Mouse (Mus musculus) hindbrain, embryonic 11.5 days (tissue): ENCODE results near the gene Pou3f1. TPM values are rescaled to one million over a fixed set of nuclear protein-coding genes. Genes with fewer than 3 reads are reported as not detected.

Source experiments
- ATAC-seq: fragments of 200-750 bp; cut with Nextera tagmentation; 2 replicates; pipeline ENCODE4 v1.8.0; 2017; ENCODE audit warnings: mild to moderate bottlenecking, moderate TSS enrichment, moderate library complexity; ENCODE audit not compliant: low FRiP score
- DNase-seq: peaks from one replicate; pipeline ENCODE4 v3.0.0-alpha.2; 2015; ENCODE audit warnings: low spot score
- H3K27ac ChIP-seq: fragments of 300-500 bp; sonication (generic); 2 replicates; pipeline ENCODE4 v1.5.1; 2014; ENCODE audit warnings: mild to moderate bottlenecking, low read depth, low read length
- H3K27me3 ChIP-seq: fragments of 300-500 bp; sonication (generic); 2 replicates; pipeline ENCODE4 v1.6.1; 2014; ENCODE audit warnings: mild to moderate bottlenecking, low read length, moderate library complexity, mixed read lengths; ENCODE audit not compliant: control insufficient read depth, insufficient read depth
- H3K36me3 ChIP-seq: fragments of 300-500 bp; sonication (generic); 2 replicates; pipeline ENCODE4 v1.6.1; 2014; ENCODE audit warnings: mild to moderate bottlenecking, low read length, moderate library complexity, mixed read lengths; ENCODE audit not compliant: control insufficient read depth, insufficient read depth
- H3K4me1 ChIP-seq: fragments of 300-500 bp; sonication (generic); replicated peaks from 2 replicates; pipeline ENCODE4 v1.6.1; 2014; ENCODE audit warnings: low read length, mixed read lengths; ENCODE audit not compliant: control insufficient read depth, insufficient read depth
- H3K4me2 ChIP-seq: fragments of 300-500 bp; sonication (generic); replicated peaks from 2 replicates; pipeline ENCODE4 v1.6.1; 2014; ENCODE audit warnings: mild to moderate bottlenecking, low read depth, low read length
- H3K4me3 ChIP-seq: fragments of 300-500 bp; sonication (generic); 2 replicates; pipeline ENCODE4 v1.5.1; 2014; ENCODE audit warnings: low read depth, low read length
- H3K9ac ChIP-seq: fragments of 300-500 bp; sonication (generic); 2 replicates; pipeline ENCODE4 v1.6.1; 2014; ENCODE audit warnings: low read depth, low read length
- H3K9me3 ChIP-seq: fragments of 300-500 bp; sonication (generic); 2 replicates; pipeline ENCODE4 v1.6.1; 2016; ENCODE audit warnings: low read length; ENCODE audit not compliant: control insufficient read depth
- WGBS: fragments of 180-500 bp; shearing (Covaris S2); extraction: QIAGEN DNeasy Blood & Tissue Kit; methylation state at CpG from one replicate; pipeline ENCODE4 v1.1.7; 2014; 5-methylcytosine and 5-hydroxymethylcytosine counted together
- polyA plus RNA-seq: library from polyadenylated mRNA; unstranded; fragments of >200 nt; fragmentation: Nextera tagmentation; extraction: Ambion mirVana; gene quantifications from 2 replicates; pipeline ENCODE4 v1.2.1, GENCODE M21; 2014

Gene Pou3f1
- polyA plus RNA-seq, 1 experiment from 2014 or later: 17.4 TPM

DNA sequence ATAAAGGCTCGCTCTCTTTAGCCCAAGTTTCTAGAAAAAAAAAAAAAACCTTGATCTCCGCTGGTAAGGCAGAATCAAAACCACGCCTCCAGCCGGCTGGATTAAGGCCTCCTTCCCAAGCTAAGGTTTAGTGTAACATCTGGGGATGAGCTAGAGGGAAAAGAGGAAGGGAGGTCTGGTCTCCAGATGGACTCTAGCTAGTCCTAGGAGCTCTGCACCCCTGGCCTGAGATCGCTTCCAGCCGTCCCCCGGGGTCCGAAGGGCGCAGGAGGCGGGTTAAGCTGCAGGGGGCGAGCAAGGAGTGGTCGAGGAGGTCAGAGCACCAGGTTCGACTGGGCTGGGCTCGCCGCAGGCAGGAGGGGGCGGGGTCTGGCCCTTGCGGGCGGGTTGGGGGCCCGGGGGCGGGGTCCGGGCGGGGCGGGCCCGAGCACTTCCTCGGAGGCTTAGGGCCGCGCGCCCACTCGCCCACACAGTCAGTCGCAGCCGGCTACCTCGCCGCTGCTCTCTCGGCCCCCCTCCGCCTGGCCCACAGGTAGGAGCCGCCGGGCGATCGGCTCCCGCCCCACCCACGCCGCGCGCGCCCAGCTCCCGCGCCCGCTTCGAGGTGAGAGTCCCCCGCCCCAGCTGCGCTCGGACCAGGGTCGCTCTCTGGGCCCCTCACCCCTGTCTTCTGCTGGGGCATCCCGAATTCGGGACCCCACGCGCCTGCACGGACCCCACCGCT, 43.8 kb downstream of the Pou3f1 start, which contains the start of gene Fhl3:
TSS of gene Fhl3 (plus strand) at position 454 of the 724 bp plus-strand sequence.
- 2% methylated on average over 38 of the region's 59 CpGs for WGBS
- 0 out of 2 replicates have a peak, but pooled peaks cover 4% of the 10 kb centered on the region for H3K4me1 ChIP-seq
- ATAC-seq (peak; percentile 66), DNase-seq (peak; percentile 69)
- peak within 1 kb of the TSS; percentile 97 for H3K4me2 ChIP-seq
- peaks cover 10% of the 10 kb centered on the region for H3K27me3 ChIP-seq
- peak within 1 kb of the TSS; percentile 62 for H3K4me3 ChIP-seq
- peak within 1 kb of the TSS; percentile 47 for H3K27ac ChIP-seq
- no peaks in the 10 kb centered on the region for H3K36me3 ChIP-seq
- H3K9ac ChIP-seq: peak within 1 kb of the TSS; percentile 65
- no peaks in the 10 kb centered on the region for H3K9me3 ChIP-seq

DNA sequence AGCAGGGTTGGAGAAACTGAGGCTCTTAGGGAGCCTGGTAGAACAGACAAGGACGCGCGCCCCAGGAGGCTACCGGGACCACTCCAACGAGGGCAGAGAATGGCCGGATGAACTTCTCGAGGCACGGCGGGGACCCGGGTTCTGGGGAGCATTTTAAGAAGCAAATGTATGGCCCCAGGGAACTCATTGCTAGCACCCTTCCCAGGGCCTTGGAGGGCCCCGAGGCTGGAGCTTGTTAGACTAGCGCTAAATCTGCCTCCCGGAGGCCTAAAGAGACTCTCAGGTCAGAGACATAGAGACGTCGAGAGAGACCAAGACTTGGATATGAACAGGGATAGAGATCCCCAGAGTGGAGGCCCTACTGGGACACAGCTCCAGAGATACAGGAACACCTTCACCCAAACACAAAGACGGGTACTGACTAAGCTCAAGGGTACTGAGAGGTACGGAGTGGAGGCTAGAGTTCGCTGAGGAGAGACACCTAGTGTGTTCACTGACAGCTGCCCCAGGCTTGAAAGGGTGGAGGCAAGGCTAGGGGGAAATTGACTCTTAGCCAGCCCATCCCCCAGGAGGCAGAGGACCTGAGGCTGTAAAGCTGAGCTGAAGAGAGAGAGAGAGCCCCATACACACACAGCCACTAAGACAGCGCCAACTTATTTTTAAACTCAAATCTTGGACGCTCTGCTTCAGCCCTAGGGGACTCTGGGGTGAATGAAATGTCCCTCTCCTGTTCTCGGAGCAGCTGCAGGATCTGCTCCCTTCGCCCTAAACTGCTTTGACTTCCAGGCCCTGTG, 44.6 kb downstream of the Pou3f1 start:
- 0 out of 2 replicates have a peak, but pooled peaks cover 4% of the 10 kb centered on the region for H3K4me1 ChIP-seq
- ATAC-seq: no peak
- 0 out of 2 replicates have a peak overlapping the region, but pooled peaks have one; percentile 47 for H3K27ac ChIP-seq
- peak overlapping the region; percentile 62 for H3K4me3 ChIP-seq
- H3K9me3 ChIP-seq: no peaks in the 10 kb centered on the region
- peak; percentile 56 for DNase-seq
- H3K27me3 ChIP-seq: peaks cover 10% of the 10 kb centered on the region
- peak overlapping the region; percentile 97 for H3K4me2 ChIP-seq
- no peaks in the 10 kb centered on the region for H3K36me3 ChIP-seq
- peak overlapping the region; percentile 65 for H3K9ac ChIP-seq
- WGBS: 4% methylated on average over 22 of the region's 22 CpGs

DNA sequence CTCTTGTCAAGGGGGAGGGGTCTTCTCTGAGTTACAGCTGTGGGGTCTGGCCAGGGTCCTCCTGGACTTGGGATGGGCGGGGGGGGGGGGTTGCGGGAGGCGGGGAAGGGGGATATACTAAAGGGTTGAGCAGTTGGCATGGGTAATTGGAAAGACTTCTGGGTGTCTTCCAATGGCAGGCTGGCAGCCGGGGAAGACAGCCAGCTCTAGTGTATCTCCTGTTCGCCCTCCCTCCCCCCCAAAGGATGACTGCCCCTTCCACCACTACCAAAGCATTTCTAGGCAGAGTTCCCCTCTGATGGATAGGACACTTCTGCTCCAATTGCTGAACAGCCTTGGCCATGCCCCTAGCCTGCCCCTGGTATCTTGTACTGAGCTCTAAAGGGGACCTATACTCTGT, 45.3 kb downstream of the Pou3f1 start:
- H3K27ac ChIP-seq: no peak overlapping the region

GRCm38 (mm10) chr4:124703406-124703805, 46.8 kb downstream of the Pou3f1 start:
- WGBS: 33% methylated on average over 2 of the region's 2 CpGs
- 0 out of 2 replicates have a peak, but pooled peaks cover 4% of the 10 kb centered on the region for H3K4me1 ChIP-seq
- ATAC-seq: no peak
- H3K4me2 ChIP-seq: no peak overlapping the region
- H3K9me3 ChIP-seq: no peaks in the 10 kb centered on the region
- peak overlapping the region; percentile 72; the same call in 1 of the 2 replicates for H3K27ac ChIP-seq
- DNase-seq: no peak
- H3K36me3 ChIP-seq: no peaks in the 10 kb centered on the region
- no peak overlapping the region for H3K9ac ChIP-seq
- H3K27me3 ChIP-seq: peaks cover 8% of the 10 kb centered on the region
- no peak overlapping the region for H3K4me3 ChIP-seq

More for the DNA sequence above, 45.3 kb downstream of the Pou3f1 start:
- H3K36me3 ChIP-seq: no peaks in the 10 kb centered on the region
- peak overlapping the region; percentile 62 for H3K4me3 ChIP-seq
- H3K9me3 ChIP-seq: no peaks in the 10 kb centered on the region
- no peak overlapping the region for H3K9ac ChIP-seq
- ATAC-seq (no peak), DNase-seq (no peak)
- H3K4me2 ChIP-seq: peak overlapping the region; percentile 97
- 0 out of 2 replicates have a peak, but pooled peaks cover 4% of the 10 kb centered on the region for H3K4me1 ChIP-seq
- peaks cover 8% of the 10 kb centered on the region for H3K27me3 ChIP-seq
- WGBS: 58% methylated on average over 5 of the region's 5 CpGs

- DNase-seq: peak; percentile 41
These were observed 47.5 kb downstream of the Pou3f1 start for GRCm38 (mm10) chr4:124703881-124704796.

DNA sequence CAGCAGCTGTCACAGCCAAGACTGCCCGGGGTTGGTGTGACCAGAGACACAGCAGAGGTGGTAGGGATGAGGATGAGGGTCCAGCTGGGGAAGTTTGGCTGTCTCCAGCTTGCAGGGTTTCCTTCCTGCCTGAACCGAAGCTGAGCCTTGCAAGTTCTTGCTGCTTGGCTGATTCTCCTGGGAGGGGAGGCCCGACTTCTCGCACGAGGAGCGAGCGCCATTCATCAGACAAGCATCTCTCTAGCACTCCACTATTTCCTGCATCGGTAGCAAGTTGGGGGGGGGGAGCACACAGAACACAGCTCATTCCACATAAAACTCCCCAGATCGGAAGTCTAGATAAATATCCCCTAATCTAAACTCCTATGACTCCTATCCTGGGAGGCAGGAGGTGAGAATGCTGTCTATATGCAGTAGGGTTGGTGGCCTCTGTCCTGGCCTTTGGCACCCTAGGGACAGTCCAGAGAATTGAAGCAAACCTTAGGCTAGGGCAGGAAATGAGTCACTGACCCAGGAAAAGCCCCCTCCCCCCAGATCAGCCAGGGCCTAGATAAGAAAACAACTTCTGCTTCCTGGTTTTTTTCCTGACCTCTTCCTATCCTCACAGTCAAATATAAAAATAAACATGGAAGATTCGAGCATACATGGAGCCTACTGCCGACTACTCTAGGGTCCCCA, 48.3 kb downstream of the Pou3f1 start:
- peak overlapping the region; percentile 15; the same call in 1 of the 2 replicates for H3K9ac ChIP-seq
- H3K9me3 ChIP-seq: no peaks in the 10 kb centered on the region
- no peak for ATAC-seq
- peak overlapping the region; percentile 72 for H3K27ac ChIP-seq
- DNase-seq: peak; percentile 41
- H3K4me1 ChIP-seq: peaks cover 14% of the 10 kb centered on the region; the same call in 1 of the 2 replicates
- H3K4me2 ChIP-seq: 0 out of 2 replicates have a peak overlapping the region, but pooled peaks have one; percentile 3
- 20% methylated on average over 11 of the region's 11 CpGs for WGBS
- H3K27me3 ChIP-seq: peaks cover 14% of the 10 kb centered on the region
- H3K36me3 ChIP-seq: no peaks in the 10 kb centered on the region
- H3K4me3 ChIP-seq: no peak overlapping the region

More at GRCm38 (mm10) chr4:124703881-124704796, 47.5 kb downstream of the Pou3f1 start:
- H3K36me3 ChIP-seq: no peaks in the 10 kb centered on the region
- H3K27me3 ChIP-seq: peaks cover 9% of the 10 kb centered on the region
- H3K27ac ChIP-seq: peak overlapping the region; percentile 72
- peak overlapping the region; percentile 15; the same call in 1 of the 2 replicates for H3K9ac ChIP-seq
- peaks cover 9% of the 10 kb centered on the region; the same call in 1 of the 2 replicates for H3K4me1 ChIP-seq
- no peak for ATAC-seq
- 9% methylated on average over 6 of the region's 6 CpGs for WGBS
- no peaks in the 10 kb centered on the region for H3K9me3 ChIP-seq
- 0 out of 2 replicates have a peak overlapping the region, but pooled peaks have one; percentile 3 for H3K4me2 ChIP-seq
- H3K4me3 ChIP-seq: no peak overlapping the region

DNA sequence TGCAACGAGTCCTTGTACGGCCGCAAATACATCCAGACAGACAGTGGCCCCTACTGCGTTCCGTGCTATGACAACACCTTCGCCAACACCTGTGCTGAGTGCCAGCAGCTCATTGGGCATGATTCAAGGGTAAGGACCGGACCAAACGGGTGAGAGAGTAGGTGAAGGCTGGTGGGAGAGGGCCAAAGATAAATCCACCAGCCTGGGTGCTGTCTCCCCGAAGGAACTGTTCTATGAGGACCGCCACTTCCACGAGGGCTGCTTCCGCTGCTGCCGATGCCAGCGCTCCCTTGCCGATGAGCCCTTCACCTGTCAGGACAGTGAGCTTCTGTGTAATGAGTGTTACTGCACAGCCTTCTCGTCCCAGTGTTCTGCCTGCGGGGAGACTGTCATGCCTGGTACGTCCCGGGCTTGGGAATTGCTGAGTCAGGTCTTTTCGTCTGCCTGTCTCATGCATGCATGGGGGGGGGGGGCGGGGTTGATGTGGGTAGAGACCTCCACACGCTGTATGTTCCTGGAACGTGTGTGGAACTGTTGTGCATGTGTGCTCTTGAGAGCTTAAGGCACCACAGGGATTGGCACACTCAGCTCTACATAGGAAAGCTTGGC, 49.2 kb downstream of the Pou3f1 start:
- H3K9me3 ChIP-seq: no peaks in the 10 kb centered on the region
- no peak overlapping the region for H3K4me2 ChIP-seq
- 86% methylated on average over 23 of the region's 23 CpGs for WGBS
- peaks cover 14% of the 10 kb centered on the region; the same call in 1 of the 2 replicates for H3K4me1 ChIP-seq
- H3K27ac ChIP-seq: no peak overlapping the region
- H3K27me3 ChIP-seq: peaks cover 14% of the 10 kb centered on the region
- no peak overlapping the region for H3K4me3 ChIP-seq
- H3K9ac ChIP-seq: no peak overlapping the region
- ATAC-seq (no peak), DNase-seq (no peak)
- H3K36me3 ChIP-seq: no peaks in the 10 kb centered on the region
